Mouse (Mus musculus) kidney, adult 18-20 months (tissue): ENCODE measurements around the gene Snx29.

Source experiments
- DNase-seq: peaks from one replicate; pipeline ENCODE4 v3.0.0; 2021

The Snx29 gene

GRCm38 (mm10) chr16:11454871-11455270, 132.2 kb downstream of the Snx29 start:
- DNase-seq, result no peak

GRCm38 (mm10) chr16:11455545-11456140, 132.9 kb downstream of the Snx29 start:
- DNase-seq, result no peak

GRCm38 (mm10) chr16:11456141-11456645, 133.5 kb downstream of the Snx29 start:
- no peak for DNase-seq

GRCm38 (mm10) chr16:11457136-11457535, 134.4 kb downstream of the Snx29 start:
- DNase-seq, result no peak

GRCm38 (mm10) chr16:11457609-11458350, 135.1 kb downstream of the Snx29 start:
- no peak for DNase-seq

GRCm38 (mm10) chr16:11460210-11460609, 137.5 kb downstream of the Snx29 start:
- DNase-seq, result no peak

- DNase-seq, result no peak
Measured at GRCm38 (mm10) chr16:11461612-11462011, 138.9 kb downstream of the Snx29 start.

- DNase-seq, result peak; percentile 76
Measured at GRCm38 (mm10) chr16:11468533-11469179, 145.9 kb downstream of the Snx29 start.

GRCm38 (mm10) chr16:11469491-11469890, 146.8 kb downstream of the Snx29 start:
- no peak for DNase-seq

GRCm38 (mm10) chr16:11471246-11471645, 148.5 kb downstream of the Snx29 start:
- no peak for DNase-seq

- DNase-seq, result no peak
Measured at GRCm38 (mm10) chr16:11472852-11473251, 150.1 kb downstream of the Snx29 start.

- no peak for DNase-seq
Measured at GRCm38 (mm10) chr16:11473474-11473873, 150.8 kb downstream of the Snx29 start.

- no peak for DNase-seq
Measured at GRCm38 (mm10) chr16:11473893-11474505, 151.3 kb downstream of the Snx29 start.

- peak; percentile 60 for DNase-seq
Measured at GRCm38 (mm10) chr16:11475137-11475943, 152.6 kb downstream of the Snx29 start.

GRCm38 (mm10) chr16:11476314-11476713, 153.6 kb downstream of the Snx29 start:
- no peak for DNase-seq

GRCm38 (mm10) chr16:11476968-11477367, 154.3 kb downstream of the Snx29 start:
- no peak for DNase-seq

GRCm38 (mm10) chr16:11477591-11477990, 154.9 kb downstream of the Snx29 start:
- no peak for DNase-seq

GRCm38 (mm10) chr16:11479605-11480004, 156.9 kb downstream of the Snx29 start:
- DNase-seq, result no peak

GRCm38 (mm10) chr16:11482189-11482588, 159.5 kb downstream of the Snx29 start:
- no peak for DNase-seq

GRCm38 (mm10) chr16:11494895-11495294, 172.2 kb downstream of the Snx29 start:
- DNase-seq, result no peak

GRCm38 (mm10) chr16:11495923-11496616, 173.4 kb downstream of the Snx29 start:
- DNase-seq, result no peak

- DNase-seq, result no peak
Measured at GRCm38 (mm10) chr16:11496721-11497120, 174.0 kb downstream of the Snx29 start.
